Mouse (Mus musculus): ENCODE results near the gene Ndufa4l2.

The Ndufa4l2 gene

DNA sequence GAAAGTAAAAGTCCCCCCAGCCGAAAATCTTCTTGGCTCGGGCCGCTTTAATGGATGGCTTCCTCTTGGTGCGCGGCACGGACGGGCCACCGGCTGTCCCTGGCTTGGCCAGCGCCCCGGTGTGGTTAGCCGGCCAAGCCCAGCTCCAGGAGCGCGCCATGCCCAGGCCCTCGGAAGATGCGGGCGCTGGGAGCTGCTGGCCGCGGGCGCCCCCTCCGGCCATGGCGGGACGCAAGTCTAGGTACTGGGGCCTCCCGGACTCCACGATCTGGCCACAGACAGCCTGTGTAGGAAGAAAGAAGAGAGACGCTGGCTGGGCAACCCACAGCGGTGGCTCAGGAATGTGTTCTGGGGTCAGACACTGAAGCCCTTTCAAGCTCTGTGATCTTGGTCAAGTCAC lies 11.9 kb downstream of the Ndufa4l2 start:
- DNase-seq (ENCODE audit: low spot score), result no peak

DNA sequence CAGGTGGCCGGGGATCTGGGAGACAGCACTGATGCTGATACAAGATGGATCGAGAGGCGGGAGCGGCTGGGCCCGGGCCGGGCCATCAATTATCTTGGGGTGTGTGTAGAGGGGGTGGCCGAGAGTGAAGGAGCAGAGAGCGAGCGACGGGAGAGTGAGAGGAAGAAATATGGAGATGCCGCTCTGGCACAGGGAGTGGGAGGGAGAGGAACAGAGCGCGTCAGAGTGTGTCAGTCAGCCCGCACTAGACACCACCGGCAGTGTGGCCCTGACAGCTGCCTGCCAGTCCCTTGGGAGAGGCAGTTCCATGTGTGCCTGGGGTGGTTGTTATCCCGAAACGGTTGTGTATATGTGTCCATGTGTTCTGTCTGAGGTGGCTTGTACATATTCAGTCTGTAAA lies 12.7 kb downstream of the Ndufa4l2 start:
- no peak for DNase-seq (ENCODE audit: low spot score)

DNA sequence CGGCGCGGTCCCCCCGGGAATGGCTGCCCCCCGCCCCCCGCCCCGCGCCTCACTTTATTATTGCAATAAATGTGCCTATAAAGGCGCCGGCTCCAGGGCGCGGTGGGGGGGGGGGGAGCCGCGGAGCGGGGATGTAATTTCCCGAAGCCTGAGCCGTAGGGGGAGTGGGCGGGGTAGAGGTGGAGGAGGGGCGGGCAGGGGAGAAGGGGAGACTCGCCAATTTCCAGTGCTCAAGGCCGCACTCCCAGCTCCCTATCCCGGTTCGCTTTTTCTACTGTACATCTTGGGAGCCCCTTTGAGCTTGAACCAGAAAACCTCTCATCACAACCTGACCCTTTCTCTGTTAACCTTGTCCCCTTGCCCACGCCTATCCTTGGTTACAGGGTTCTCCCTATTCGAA lies 16.2 kb downstream of the Ndufa4l2 start:
- no peak for DNase-seq (ENCODE audit: low spot score)

DNA sequence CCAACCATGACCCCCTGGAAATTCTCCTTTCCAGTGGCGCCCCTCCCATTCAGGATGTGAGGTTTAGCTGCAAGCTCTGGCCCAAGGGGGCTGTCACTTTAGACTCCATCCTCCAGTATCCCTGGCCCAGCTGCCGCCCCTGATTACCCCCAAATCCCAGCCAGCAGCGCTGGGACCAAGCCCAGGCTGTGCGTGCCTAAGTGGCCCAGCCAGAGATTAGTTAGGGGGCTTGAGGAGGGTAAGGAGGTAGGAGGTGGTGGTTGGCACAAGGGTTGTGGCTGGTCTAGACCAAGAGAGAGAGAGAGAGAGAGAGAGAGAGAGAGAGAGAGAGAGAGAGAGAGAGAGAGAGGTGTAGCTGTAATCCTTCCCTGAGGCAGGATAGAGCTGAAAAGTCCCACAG lies 16.8 kb downstream of the Ndufa4l2 start:
- no peak for DNase-seq (ENCODE audit: low spot score)

DNA sequence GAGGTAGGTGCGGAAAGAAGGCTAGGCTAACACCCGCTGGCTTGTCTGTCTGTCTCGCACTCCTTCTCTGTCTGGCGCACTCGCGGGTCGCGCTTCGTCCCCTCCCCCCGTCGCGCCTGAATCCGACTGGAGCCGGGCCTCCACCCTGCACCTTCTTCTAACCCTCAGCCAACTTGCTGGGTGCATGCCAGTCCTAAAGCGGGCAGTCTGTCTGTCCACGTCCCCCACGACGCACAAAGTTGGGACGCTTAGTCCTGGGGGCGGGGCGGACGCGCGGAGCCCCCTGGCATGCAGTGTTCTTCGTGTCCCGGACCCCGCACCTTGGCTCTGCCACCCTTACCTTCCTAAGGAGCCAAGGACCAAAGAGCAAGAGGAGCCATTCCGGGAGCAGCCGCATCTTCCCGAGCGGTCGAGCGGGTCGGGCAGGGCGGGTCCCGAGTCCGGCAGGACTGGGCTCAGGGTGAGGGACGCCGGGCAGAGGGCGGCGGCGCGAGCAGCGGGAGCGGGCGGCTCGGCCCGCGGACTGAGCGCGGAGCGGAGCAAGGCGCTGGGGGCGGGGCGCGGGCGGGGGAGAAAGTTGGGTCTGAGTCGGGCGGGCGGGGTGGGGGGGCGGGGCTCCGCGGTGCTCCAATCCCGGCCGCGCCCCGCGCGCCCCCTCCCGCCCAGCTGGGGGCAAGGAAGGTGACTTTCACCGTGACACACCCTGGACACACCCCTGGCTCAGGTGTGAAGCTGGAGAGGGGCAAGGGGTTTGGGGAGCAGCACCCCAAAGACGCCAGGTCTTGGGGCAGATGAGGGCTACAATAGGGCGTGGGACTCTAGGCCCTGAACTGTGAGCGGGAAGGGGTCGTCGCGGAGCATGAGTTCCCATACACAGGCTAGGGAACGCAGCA lies 19.5 kb downstream of the Ndufa4l2 start, which contains the start of gene Nxph4:
Nxph4 (minus strand) TSS at position 524 of the 893 bp plus-strand sequence.
- no peak for DNase-seq (ENCODE audit: low spot score)

DNA sequence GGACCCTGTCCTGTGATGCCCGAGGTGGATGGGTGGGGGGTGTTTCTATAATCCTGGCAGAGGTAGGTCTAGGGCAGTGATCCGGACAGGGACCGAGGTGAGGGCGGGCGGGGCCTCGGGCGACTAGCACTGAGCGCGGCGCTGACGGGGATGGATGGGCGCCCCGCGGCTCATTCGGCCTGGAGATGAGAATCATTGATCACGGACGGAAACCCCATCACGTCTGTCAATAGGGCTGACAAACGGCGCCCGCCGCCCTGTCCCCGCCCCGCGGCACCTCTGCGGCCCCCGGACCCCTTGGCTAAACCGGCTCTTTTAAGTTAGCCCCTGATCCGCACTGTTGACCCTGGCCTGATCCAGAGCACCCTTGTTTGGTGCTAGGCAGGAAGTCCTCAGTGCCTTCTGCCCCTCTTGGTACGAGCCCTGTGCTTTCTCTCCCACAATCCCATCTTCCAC lies 20.2 kb downstream of the Ndufa4l2 start:
- DNase-seq (ENCODE audit: low spot score), result no peak

DNA sequence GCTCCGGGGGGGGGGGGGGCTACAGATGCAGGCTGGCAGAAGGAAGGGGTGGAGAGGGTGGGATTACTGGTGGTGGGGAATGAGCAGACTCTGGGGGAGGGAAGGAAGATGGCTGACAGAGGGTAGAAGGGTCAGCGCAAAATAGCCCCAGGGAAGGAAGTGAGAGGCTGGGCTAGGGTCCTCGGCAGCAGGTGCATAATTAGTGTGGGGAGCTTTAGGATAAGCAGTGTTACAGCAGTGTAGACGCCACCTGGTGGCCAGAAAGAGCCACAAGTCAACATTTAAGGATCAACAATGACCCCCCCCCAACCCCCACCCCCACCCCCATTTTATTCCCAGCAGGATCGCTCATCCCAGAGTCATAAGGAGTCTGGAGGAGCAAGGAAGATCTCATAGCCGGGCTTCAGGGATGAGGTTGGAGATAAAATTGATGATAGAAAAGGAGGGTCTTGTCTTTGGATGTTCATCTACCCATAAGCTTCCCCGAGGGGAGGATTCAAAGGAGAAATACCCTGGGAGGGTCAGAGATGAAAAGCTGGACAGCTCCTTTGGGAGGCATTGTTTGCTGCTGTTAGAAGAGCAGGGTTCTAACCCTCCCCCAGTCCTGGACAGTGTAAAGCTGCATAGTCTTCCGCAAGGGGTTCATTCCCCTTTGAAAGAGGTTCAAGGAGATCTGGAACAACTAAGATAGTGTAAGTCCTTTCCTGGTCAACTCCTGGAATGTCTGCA lies 22.0 kb downstream of the Ndufa4l2 start:
- DNase-seq (ENCODE audit: low spot score), result no peak

DNA sequence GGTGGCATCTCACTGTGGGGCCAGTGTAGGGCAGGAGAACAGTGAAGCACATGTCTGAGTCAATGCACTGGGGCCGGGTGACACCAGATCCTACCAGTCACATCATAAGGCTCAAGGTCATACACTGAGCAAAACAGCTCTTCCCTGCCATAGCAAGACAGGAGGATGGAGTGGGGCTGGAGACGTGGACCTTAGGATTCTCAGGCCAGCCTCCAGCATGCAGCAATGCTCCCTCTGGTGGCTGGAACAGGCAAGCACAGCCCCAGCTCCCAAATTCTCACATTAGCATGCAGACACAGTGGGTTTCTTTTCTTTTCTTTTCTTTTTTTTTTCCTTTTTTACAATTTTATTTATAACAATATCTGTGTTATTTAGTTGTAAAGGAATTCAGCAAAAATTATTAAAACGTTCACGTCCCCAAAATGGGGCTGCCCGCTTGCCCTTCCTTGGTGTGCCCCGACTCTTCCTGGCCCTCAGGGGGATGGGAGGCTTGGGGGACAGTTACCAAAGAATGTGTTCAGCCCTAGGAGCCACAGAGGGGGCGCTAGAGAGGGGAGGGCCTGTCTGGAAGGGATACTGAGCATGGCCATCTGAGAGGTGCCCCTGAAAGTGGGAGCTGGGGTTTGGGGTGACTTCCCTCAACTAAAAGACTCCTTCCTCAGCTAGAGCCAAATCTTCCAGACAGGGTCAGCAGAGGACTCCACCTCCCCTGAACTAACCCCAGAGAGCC lies 23.3 kb downstream of the Ndufa4l2 start:
- DNase-seq (ENCODE audit: low spot score), result peak; percentile 56

DNA sequence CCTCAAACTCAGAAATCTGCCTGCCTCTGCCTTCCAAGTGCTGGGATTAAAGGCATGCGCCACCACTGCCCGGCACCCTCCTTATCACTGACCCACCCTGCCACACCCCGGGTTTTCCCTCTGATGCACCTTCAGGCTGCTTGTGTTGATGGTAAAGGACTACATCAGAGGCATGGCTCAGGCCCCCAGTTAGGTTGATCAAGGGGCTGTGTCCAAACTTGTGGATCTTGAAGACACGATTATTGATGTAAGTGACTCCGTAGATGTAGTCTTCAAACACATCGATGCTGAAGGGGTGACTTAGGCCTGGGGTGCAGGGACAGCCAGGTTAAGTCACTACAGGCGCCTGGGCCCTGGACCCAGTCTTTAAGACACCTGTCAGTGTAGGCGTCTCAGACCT lies 26.7 kb downstream of the Ndufa4l2 start:
- no peak for DNase-seq (ENCODE audit: low spot score)

DNA sequence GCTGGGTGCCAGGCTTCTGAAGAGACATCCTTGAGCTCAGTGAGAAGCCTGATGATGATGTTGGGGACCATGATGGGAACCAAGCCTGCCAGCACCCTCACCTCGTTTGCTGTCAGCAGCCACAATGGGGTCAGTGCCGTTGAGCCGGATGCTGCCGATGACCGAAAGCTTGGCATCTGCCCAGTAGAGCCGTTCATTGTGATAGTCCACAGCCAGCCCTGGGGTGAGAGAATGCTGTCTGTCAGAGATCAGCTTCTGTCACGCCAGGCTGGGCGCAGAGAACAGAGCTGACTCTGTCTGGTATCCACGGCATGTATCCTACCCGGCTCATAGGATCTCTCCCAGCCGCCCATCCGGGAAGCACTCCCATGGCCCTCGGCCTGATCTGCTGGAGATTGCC lies 27.3 kb downstream of the Ndufa4l2 start:
- no peak for DNase-seq (ENCODE audit: low spot score)

DNA sequence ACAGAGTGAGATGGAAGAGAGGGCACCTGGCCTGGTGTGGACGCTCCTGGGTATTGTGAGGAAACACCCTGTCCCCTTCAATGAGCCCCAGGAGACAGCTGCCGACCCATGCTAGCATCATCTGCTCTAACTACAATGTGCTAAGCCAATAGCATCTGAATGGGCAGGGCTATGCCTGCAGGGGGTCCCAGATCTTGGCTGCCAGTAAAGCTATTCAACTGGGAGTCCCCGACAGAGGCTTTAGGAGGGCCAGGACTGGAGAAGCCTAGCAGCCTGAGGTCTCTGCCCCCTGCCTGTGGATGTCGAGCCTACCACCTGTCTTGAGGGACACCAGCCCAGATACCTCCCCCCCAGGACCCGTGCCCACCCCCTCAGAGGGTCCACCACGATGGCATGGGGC lies 28.0 kb downstream of the Ndufa4l2 start:
- no peak for DNase-seq (ENCODE audit: low spot score)

DNA sequence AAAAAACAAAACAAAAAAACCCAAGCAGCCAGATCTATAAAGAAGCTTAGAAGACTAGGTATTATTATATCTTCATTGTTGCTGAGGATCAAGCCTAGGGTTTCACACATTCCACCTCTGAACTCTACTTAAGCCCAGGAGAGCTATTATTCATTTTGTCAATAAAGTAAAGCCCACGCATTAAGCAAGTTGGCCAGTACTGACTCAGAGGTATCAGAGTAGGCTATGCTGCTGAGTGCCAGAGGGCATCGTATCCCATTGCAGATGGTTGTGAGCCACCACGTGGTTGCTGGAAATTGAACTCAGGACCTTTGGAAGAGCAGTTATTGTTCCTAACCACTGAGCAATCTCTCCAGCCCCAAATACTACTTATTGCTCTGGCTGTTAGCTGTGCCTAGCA lies 29.1 kb downstream of the Ndufa4l2 start:
- DNase-seq (ENCODE audit: low spot score), result no peak

DNA sequence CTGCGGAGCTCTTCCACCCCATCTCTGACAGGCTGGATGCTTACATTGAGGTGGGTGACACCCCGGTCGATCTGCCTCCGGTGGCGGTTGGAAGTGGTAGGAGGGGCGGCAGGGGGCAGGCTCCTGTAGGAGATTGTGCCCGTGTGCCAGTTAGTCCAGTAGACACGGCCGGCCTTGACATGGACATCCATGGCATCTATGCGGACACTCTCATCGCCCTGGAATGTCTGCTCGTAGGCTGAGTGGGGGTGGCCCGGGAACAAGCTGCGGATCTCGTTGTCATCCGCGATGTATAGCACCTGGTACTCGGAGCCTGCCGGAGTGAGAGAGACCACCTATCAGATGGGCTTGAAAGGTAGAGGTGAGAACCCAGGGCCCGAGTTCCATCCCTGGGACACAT lies 29.6 kb downstream of the Ndufa4l2 start:
- DNase-seq (ENCODE audit: low spot score), result no peak

DNA sequence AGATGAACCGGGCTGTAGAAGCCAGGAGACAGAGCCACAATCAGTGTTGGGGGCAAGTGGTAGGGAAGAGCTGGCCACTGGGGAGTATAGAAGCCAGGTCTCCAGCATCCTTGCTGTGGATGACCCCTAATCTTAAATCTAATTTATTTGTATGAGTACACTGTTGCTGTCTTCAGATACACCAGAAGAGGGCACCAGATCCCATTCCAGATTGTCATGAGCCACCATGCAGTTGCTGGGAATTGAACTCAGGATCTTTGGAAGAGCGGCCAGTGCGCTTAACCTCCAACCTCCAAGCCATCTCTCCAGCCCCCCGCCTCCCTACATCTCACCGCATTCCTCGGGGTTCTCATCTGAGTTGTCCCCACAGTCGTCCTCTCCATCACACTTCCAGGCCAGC lies 31.7 kb downstream of the Ndufa4l2 start:
- no peak for DNase-seq (ENCODE audit: low spot score)

DNA sequence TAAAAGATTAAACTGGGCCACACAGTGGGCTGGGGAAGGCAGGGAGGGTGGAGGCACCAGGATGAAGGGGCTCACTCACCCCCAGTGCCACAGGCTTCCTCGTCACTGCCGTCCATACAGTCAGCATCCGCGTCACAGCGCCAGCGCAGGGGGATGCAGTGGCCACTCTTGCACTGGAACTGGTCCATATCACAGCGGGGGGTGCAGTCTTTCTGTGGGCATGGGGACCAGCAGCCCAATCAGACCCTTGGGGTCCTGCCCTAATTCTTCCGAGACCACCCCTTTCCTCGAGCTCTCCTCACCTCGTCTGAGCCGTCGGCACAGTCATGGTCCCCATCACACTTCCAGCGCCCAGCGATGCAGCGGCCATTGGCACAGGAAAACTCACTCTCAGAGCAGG lies 33.5 kb downstream of the Ndufa4l2 start:
- DNase-seq (ENCODE audit: low spot score), result no peak

DNA sequence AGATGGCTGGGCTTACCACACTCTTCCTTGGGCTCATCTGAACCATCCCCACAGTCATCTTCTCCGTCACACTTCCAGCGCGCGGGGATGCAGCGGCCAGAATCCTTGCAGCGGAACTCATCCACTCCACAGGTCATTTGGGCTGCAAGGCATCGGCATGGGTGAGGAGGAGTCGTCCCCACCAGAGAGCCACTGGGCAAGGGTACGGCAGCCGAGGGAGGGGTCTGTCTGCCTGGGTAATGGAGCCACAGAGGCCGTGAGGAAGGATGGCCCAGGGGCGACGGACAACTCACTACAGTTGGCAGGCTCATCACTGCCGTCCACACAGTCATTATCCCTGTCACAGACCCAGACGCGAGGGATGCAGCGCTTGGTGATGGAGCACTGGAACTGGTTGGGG lies 35.1 kb downstream of the Ndufa4l2 start:
- DNase-seq (ENCODE audit: low spot score), result no peak

DNA sequence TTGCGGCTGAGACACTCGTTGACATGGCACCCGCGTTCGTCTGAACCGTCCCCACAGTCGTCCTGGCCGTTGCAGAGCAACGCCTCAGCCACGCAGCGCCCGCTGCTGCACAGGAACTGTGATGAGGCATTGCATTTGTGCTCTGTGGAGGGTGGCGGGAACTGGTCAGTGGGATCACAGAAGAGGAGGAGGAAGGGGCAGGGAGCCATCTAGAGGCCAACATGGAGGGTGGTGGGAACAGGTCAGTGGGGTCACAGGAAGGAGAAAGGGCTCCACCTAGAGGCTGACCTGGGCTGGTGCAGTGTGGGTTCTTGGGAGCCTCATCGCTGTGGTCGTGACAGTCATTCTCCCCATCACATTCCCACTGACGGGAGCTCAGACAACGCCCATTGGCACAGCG lies 40.9 kb downstream of the Ndufa4l2 start:
- no peak for DNase-seq (ENCODE audit: low spot score)

DNA sequence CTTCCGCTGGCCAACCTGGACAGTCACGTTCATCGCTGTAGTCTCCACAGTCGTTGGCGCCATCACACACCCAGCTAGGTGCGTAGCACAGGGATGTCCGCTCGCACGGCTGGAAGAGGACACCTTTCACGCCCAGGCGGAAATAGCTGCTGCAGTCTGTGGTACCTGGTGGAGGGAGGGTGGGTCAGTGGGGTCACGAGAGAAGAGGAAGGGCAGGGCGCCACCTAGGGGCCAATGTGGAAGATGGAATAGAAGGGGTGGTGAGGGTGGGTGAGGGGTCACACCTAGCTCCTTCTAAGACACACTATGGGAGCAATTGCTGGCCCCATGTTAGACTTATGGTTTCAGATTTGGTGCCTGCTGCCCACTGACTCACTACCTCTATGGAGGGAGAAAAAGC lies 42.6 kb downstream of the Ndufa4l2 start:
- no peak for DNase-seq (ENCODE audit: low spot score)

DNA sequence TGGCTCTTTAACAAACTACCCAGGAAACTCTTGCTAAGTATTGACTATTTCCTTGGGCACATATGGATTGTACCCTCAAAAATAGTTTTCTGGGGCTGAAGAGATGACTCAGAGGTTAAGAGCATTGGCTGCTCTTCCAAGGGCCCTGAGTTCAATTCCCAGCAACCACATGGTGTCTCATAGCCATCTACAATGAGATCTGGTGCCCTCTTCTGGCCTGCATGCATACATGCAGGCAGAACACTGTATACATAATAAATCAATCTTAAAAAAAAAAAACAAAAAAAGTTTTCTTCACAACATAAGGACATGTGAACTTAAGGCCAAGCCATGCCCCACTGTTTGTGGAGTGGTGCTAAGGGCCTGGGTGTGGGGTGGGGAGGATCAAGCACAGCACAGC lies 46.4 kb downstream of the Ndufa4l2 start:
- no peak for DNase-seq (ENCODE audit: low spot score)

DNA sequence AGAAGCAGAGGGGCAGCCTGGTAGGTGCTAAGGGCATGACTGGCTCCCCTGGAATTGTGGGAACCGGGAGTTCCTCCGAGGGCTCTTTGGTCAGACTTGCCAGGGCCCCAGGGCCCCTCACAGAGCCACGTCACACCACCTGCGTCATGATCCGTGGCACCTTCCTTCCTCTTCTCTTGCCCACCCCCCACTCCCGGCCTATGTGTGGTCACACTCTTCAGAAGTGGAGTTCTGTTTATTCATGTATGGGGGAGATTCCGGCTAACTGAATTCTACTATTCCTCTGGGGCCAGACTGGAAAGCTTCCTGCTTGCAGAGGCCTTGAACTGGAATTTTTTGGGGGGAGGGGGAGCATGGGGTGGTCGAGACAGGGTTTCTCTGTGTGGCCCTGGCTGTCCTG lies 49.1 kb downstream of the Ndufa4l2 start:
- DNase-seq (ENCODE audit: low spot score), result no peak

DNA sequence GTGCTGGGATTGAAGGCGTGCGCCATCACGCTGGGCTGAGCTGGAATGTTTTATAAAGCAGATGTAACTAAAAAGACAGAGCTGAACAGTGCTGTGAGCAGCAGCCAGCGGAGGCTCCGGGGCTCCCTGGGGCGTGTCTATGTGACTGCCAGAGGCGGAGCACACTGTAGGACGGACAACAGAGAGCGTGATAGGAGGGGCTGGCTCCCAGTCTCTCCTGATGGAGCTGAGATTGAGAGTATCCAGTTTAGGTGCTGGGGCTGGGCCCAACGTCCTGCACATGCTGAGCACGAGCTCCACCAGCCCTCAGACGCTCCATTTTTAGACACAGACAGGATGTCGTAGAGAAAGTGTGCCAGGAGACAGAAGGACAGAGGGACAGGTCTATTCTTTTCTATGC lies 49.5 kb downstream of the Ndufa4l2 start:
- no peak for DNase-seq (ENCODE audit: low spot score)

All from ovary, adult 18-20 months (tissue).